Mouse (Mus musculus): Measurements from ENCODE around the gene Sec16b. TPM values are rescaled to one million over a fixed set of nuclear protein-coding genes. Genes with fewer than 3 reads are reported as not detected.

Sec16b gene
- polyA plus RNA-seq, 1 experiment from 2014 or later, result 1.6 TPM

GRCm38 (mm10) chr1:157559986-157560385, 53.5 kb downstream of the Sec16b start:
- Histone ChIP-seq H3K9ac (ENCODE audit: low read depth, low read length) (no peak overlapping the region), H3K27ac (ENCODE audit: low read depth, low read length) (no peak overlapping the region), H3K27me3 (ENCODE audit: control insufficient read depth, insufficient read depth, low read length) (no peaks in the 10 kb centered on the region), H3K9me3 (ENCODE audit: control insufficient read depth, low read length) (no peaks in the 10 kb centered on the region), H3K4me3 (ENCODE audit: low read length) (no peak overlapping the region), H3K36me3 (ENCODE audit: control insufficient read depth, insufficient read depth, low read length) (no peaks in the 10 kb centered on the region), H3K4me2 (replicated peaks; ENCODE audit: low read depth, low read length) (no peak overlapping the region), H3K4me1 (ENCODE audit: control insufficient read depth, insufficient read depth, low read length) (no peaks in the 10 kb centered on the region; the same call in 1 of the 2 replicates)
- WGBS, result 79% methylated on average over 6 of the region's 6 CpGs
- no peak for ATAC-seq (ENCODE audit: low FRiP score, low TSS enrichment)

- WGBS, result 27% methylated on average over 8 of the region's 8 CpGs
- Histone ChIP-seq H3K27me3 (ENCODE audit: control insufficient read depth, insufficient read depth, low read length) (no peaks in the 10 kb centered on the region), H3K4me1 (ENCODE audit: control insufficient read depth, insufficient read depth, low read length) (no peaks in the 10 kb centered on the region), H3K4me2 (replicated peaks; ENCODE audit: low read depth, low read length) (no peak overlapping the region), H3K36me3 (ENCODE audit: control insufficient read depth, insufficient read depth, low read length) (no peaks in the 10 kb centered on the region), H3K4me3 (ENCODE audit: low read length) (no peak overlapping the region), H3K27ac (ENCODE audit: low read depth, low read length) (no peak overlapping the region), H3K9ac (ENCODE audit: low read depth, low read length) (no peak overlapping the region), H3K9me3 (ENCODE audit: control insufficient read depth, low read length) (no peaks in the 10 kb centered on the region)
- ATAC-seq (ENCODE audit: low FRiP score, low TSS enrichment), result peak; percentile 72
Observed at GRCm38 (mm10) chr1:157560654-157561386, 54.3 kb downstream of the Sec16b start.

DNA sequence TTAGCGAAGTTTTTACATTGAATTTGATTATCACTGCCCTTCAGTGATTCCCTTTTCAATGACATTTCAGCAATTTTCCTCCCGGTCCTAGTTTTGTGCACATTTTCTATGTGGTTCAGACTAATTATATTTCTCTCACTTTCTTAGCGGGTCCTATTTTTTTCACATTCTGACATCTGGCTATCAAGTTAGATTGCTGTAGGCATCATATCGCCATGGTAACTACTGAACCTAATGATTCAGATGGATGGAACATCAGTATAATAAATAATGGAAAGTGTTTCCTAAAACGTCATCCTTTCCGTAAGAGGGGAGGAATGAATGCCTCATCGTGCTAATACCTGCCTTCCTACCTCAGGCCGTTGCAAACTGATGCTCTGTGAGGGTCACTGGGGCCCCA, 61.3 kb downstream of the Sec16b start:
- no peaks in the 10 kb centered on the region for H3K36me3 ChIP-seq (ENCODE audit: control insufficient read depth, insufficient read depth, low read length)
- H3K27ac ChIP-seq (ENCODE audit: low read depth, low read length), result no peak overlapping the region
- H3K9me3 ChIP-seq (ENCODE audit: control insufficient read depth, low read length), result no peaks in the 10 kb centered on the region
- WGBS, result 87% methylated on average over 8 of the region's 8 CpGs
- H3K9ac ChIP-seq (ENCODE audit: low read depth, low read length), result no peak overlapping the region
- no peak for ATAC-seq (ENCODE audit: low FRiP score, low TSS enrichment)
- H3K4me3 ChIP-seq (ENCODE audit: low read length), result no peak overlapping the region
- no peaks in the 10 kb centered on the region for H3K4me1 ChIP-seq (ENCODE audit: control insufficient read depth, insufficient read depth, low read length)
- H3K4me2 ChIP-seq (replicated peaks; ENCODE audit: low read depth, low read length), result no peak overlapping the region
- H3K27me3 ChIP-seq (ENCODE audit: control insufficient read depth, insufficient read depth, low read length), result no peaks in the 10 kb centered on the region

GRCm38 (mm10) chr1:157569263-157570090, 62.9 kb downstream of the Sec16b start:
- H3K4me3 ChIP-seq (ENCODE audit: low read length), result no peak overlapping the region
- H3K9me3 ChIP-seq (ENCODE audit: control insufficient read depth, low read length), result no peaks in the 10 kb centered on the region
- H3K27ac ChIP-seq (ENCODE audit: low read depth, low read length), result no peak overlapping the region
- WGBS, result 86% methylated on average over 5 of the region's 5 CpGs
- no peak overlapping the region for H3K4me2 ChIP-seq (replicated peaks; ENCODE audit: low read depth, low read length)
- no peaks in the 10 kb centered on the region for H3K27me3 ChIP-seq (ENCODE audit: control insufficient read depth, insufficient read depth, low read length)
- H3K9ac ChIP-seq (ENCODE audit: low read depth, low read length), result no peak overlapping the region
- no peaks in the 10 kb centered on the region for H3K36me3 ChIP-seq (ENCODE audit: control insufficient read depth, insufficient read depth, low read length)
- no peaks in the 10 kb centered on the region for H3K4me1 ChIP-seq (ENCODE audit: control insufficient read depth, insufficient read depth, low read length)
- no peak for ATAC-seq (ENCODE audit: low FRiP score, low TSS enrichment)

DNA sequence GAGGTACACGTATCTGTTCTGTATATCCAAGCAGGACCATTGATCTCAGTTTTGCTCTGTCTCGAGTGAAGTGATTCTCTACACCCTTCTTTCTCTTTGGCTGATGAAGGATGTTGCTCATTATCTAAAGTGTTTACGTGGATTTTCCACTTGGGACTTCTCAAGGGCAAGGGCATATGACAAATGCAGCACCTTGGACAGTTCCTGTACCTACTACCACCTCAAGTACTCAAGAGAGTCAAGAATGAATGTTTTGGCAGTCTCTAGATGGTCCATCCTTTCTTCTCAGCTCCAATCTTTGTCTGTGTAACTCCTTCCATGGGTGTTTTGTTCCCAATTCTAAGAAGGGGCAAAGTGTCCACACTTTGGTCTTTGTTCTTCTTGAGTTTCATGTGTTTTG, 68.8 kb downstream of the Sec16b start:
- WGBS, result 86% methylated on average over 3 of the region's 3 CpGs
- Histone ChIP-seq H3K9me3 (ENCODE audit: control insufficient read depth, low read length) (no peaks in the 10 kb centered on the region), H3K27me3 (ENCODE audit: control insufficient read depth, insufficient read depth, low read length) (no peaks in the 10 kb centered on the region), H3K4me2 (replicated peaks; ENCODE audit: low read depth, low read length) (no peak overlapping the region), H3K27ac (ENCODE audit: low read depth, low read length) (no peak overlapping the region), H3K4me3 (ENCODE audit: low read length) (no peak overlapping the region), H3K4me1 (ENCODE audit: control insufficient read depth, insufficient read depth, low read length) (no peaks in the 10 kb centered on the region), H3K9ac (ENCODE audit: low read depth, low read length) (no peak overlapping the region), H3K36me3 (ENCODE audit: control insufficient read depth, insufficient read depth, low read length) (no peaks in the 10 kb centered on the region)
- no peak for ATAC-seq (ENCODE audit: low FRiP score, low TSS enrichment)

GRCm38 (mm10) chr1:157578336-157578735, 71.8 kb downstream of the Sec16b start:
- WGBS, result 93% methylated on average over 8 of the region's 8 CpGs
- Histone ChIP-seq H3K27me3 (ENCODE audit: control insufficient read depth, insufficient read depth, low read length) (no peaks in the 10 kb centered on the region), H3K4me1 (ENCODE audit: control insufficient read depth, insufficient read depth, low read length) (no peaks in the 10 kb centered on the region), H3K36me3 (ENCODE audit: control insufficient read depth, insufficient read depth, low read length) (no peaks in the 10 kb centered on the region), H3K4me3 (ENCODE audit: low read length) (no peak overlapping the region), H3K4me2 (replicated peaks; ENCODE audit: low read depth, low read length) (no peak overlapping the region), H3K9ac (ENCODE audit: low read depth, low read length) (no peak overlapping the region), H3K9me3 (ENCODE audit: control insufficient read depth, low read length) (no peaks in the 10 kb centered on the region), H3K27ac (ENCODE audit: low read depth, low read length) (no peak overlapping the region)
- no peak for ATAC-seq (ENCODE audit: low FRiP score, low TSS enrichment)

- no peak overlapping the region for H3K27ac ChIP-seq (ENCODE audit: low read depth, low read length)
- no peak for ATAC-seq (ENCODE audit: low FRiP score, low TSS enrichment)
- H3K27me3 ChIP-seq (ENCODE audit: control insufficient read depth, insufficient read depth, low read length), result no peaks in the 10 kb centered on the region
- no peaks in the 10 kb centered on the region for H3K9me3 ChIP-seq (ENCODE audit: control insufficient read depth, low read length)
- H3K9ac ChIP-seq (ENCODE audit: low read depth, low read length), result no peak overlapping the region
- WGBS, result 78% methylated on average over 5 of the region's 5 CpGs
- no peak overlapping the region for H3K4me3 ChIP-seq (ENCODE audit: low read length)
- H3K4me1 ChIP-seq (ENCODE audit: control insufficient read depth, insufficient read depth, low read length), result no peaks in the 10 kb centered on the region
- no peaks in the 10 kb centered on the region for H3K36me3 ChIP-seq (ENCODE audit: control insufficient read depth, insufficient read depth, low read length)
- H3K4me2 ChIP-seq (replicated peaks; ENCODE audit: low read depth, low read length), result no peak overlapping the region
Observed at GRCm38 (mm10) chr1:157586556-157586955, 80.0 kb downstream of the Sec16b start.

DNA sequence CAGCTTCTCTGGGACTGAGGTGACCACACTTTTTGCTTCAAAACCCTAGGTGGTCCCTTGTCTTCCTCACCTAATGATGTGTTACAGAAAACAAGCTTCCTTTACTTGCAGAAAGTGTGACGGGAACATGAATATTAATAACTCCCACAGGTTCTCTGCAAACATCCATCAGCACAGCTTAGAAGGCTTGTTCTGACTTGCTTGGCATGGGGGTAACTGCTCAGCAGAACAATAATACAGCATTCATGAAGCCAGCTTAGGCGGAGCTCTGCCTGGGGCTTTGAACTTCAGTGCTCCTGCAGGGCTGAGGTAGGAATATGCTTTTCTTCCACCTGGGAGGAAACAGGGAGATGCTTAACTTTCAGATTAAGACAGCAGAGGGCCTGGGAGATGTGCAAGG, 85.5 kb downstream of the Sec16b start:
- no peak overlapping the region for H3K27ac ChIP-seq (ENCODE audit: low read depth, low read length)
- WGBS, result 41% methylated on average over 2 of the region's 2 CpGs
- no peak for ATAC-seq (ENCODE audit: low FRiP score, low TSS enrichment)

DNA sequence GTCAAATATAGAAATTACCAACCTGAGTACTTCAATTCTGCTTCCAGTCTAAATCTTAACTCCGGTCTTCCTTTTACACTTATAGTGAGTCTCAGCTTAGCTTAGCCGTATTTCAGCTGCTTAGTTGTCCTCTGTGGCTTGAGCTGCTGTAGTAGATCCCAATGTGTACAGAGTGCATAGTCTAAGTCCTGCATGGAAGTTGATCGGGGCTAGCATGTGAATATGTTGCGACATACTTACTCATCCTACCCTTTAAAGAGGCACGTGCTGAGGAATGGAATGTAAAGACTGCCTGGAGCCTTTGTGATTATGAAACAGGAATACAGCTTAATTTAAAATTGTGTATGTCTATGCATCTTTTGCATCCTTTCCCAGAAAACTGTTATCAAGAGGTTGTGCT, 88.0 kb downstream of the Sec16b start:
- no peak overlapping the region for H3K4me3 ChIP-seq (ENCODE audit: low read length)
- 86% methylated on average over 5 of the region's 5 CpGs for WGBS
- H3K9me3 ChIP-seq (ENCODE audit: control insufficient read depth, low read length), result no peaks in the 10 kb centered on the region
- no peaks in the 10 kb centered on the region for H3K36me3 ChIP-seq (ENCODE audit: control insufficient read depth, insufficient read depth, low read length)
- H3K27me3 ChIP-seq (ENCODE audit: control insufficient read depth, insufficient read depth, low read length), result no peaks in the 10 kb centered on the region
- no peak overlapping the region for H3K9ac ChIP-seq (ENCODE audit: low read depth, low read length)
- no peak for ATAC-seq (ENCODE audit: low FRiP score, low TSS enrichment)
- no peak overlapping the region for H3K4me2 ChIP-seq (replicated peaks; ENCODE audit: low read depth, low read length)
- no peaks in the 10 kb centered on the region for H3K4me1 ChIP-seq (ENCODE audit: control insufficient read depth, insufficient read depth, low read length)
- H3K27ac ChIP-seq (ENCODE audit: low read depth, low read length), result no peak overlapping the region

More for the DNA sequence above, 85.5 kb downstream of the Sec16b start:
- H3K4me2 ChIP-seq (replicated peaks; ENCODE audit: low read depth, low read length), result no peak overlapping the region
- H3K9ac ChIP-seq (ENCODE audit: low read depth, low read length), result no peak overlapping the region
- no peaks in the 10 kb centered on the region for H3K27me3 ChIP-seq (ENCODE audit: control insufficient read depth, insufficient read depth, low read length)
- no peaks in the 10 kb centered on the region for H3K4me1 ChIP-seq (ENCODE audit: control insufficient read depth, insufficient read depth, low read length)
- no peaks in the 10 kb centered on the region for H3K9me3 ChIP-seq (ENCODE audit: control insufficient read depth, low read length)
- H3K36me3 ChIP-seq (ENCODE audit: control insufficient read depth, insufficient read depth, low read length), result no peaks in the 10 kb centered on the region
- no peak overlapping the region for H3K4me3 ChIP-seq (ENCODE audit: low read length)
